Mouse (Mus musculus) C2C12 (cell line): ENCODE results near the gene Zfp316. TPM values are rescaled to one million over a fixed set of nuclear protein-coding genes. Genes with fewer than 3 reads are reported as not detected.

ENCODE experiments used
- H3K27me3 ChIP-seq: one replicate; pipeline ENCODE4 v1.6.1; 2011; ENCODE audit not compliant: control insufficient read depth, insufficient read depth, insufficient read length
- H3K36me3 ChIP-seq: one replicate; pipeline ENCODE4 v1.6.1; 2011; ENCODE audit not compliant: control insufficient read depth, insufficient read depth
- H3K4me3 ChIP-seq: one replicate; pipeline ENCODE4 v1.5.1; 2011; ENCODE audit warnings: mild to moderate bottlenecking, control low read depth; ENCODE audit not compliant: poor library complexity, insufficient read depth, severe bottlenecking
- H3K79me2 ChIP-seq: one replicate; pipeline ENCODE4 v1.6.1; 2011; ENCODE audit not compliant: control insufficient read depth, insufficient read depth
- H3K79me3 ChIP-seq: one replicate; pipeline ENCODE4 v1.6.1; 2011; ENCODE audit warnings: low read depth, control low read depth
- H3ac ChIP-seq: one replicate; pipeline ENCODE3; 2011; ENCODE audit warnings: low read depth; ENCODE audit not compliant: control insufficient read depth, insufficient read length
- CEBPB ChIP-seq: IDR thresholded peaks from one replicate; pipeline ENCODE4 v1.6.1; 2011; ENCODE audit warnings: low read depth, mild to moderate bottlenecking, control low read depth, moderate library complexity
- CTCF ChIP-seq: IDR thresholded peaks from one replicate; pipeline ENCODE4 v1.5.1; 2011; ENCODE audit not compliant: control insufficient read depth, insufficient read depth, insufficient read length
- FOSL1 ChIP-seq: IDR thresholded peaks from one replicate; pipeline ENCODE4 v1.8.0; 2011; ENCODE audit warnings: mild to moderate bottlenecking, low read length; ENCODE audit not compliant: poor library complexity, insufficient read depth, severe bottlenecking
- MAX ChIP-seq: IDR thresholded peaks from one replicate; pipeline ENCODE4 v1.6.1; 2011; ENCODE audit warnings: mild to moderate bottlenecking, control low read depth
- MYOD1 ChIP-seq: IDR thresholded peaks from one replicate; pipeline ENCODE4 v1.6.1; 2011; ENCODE audit warnings: low read depth; ENCODE audit not compliant: control insufficient read depth, insufficient read length
- MYOG ChIP-seq: IDR thresholded peaks from one replicate; pipeline ENCODE4 v1.6.1; 2011; ENCODE audit not compliant: control insufficient read depth, insufficient read length; ENCODE audit errors: extremely low read depth
- USF1 ChIP-seq: IDR thresholded peaks from one replicate; pipeline ENCODE4 v1.6.1; 2011; ENCODE audit warnings: low read depth, mild to moderate bottlenecking, control low read depth, moderate library complexity
- polyA plus RNA-seq: library from polyadenylated mRNA; unstranded; fragments of >200 nt; fragmentation: generic; extraction: Trizol; gene quantifications from one replicate; pipeline ENCODE4 v1.2.1, GENCODE M21; 2012; ENCODE audit warnings: missing spikeins

Zfp316 gene
- polyA plus RNA-seq, 1 experiment, result 3.8 TPM

GRCm38 (mm10) chr5:143298391-143298790 lies 28.6 kb upstream of the Zfp316 start:
- no peak overlapping the region for H3K4me3 ChIP-seq
- H3K36me3 ChIP-seq, result peaks cover 23% of the 10 kb centered on the region
- no peak overlapping the region for H3ac ChIP-seq
- H3K27me3 ChIP-seq, result no peaks in the 10 kb centered on the region
- H3K79me3 ChIP-seq, result peaks cover 2% of the 10 kb centered on the region
- TF ChIP-seq MYOD1 (no peak), MAX (no peak), CEBPB (no peak), FOSL1 (no peak), CTCF (no peak), USF1 (no peak), MYOG (no peak)
- no peaks in the 10 kb centered on the region for H3K79me2 ChIP-seq

- no peaks in the 10 kb centered on the region for H3K27me3 ChIP-seq
- H3K36me3 ChIP-seq, result peaks cover 20% of the 10 kb centered on the region
- TF ChIP-seq FOSL1, result no peak
- no peak for TF ChIP-seq MAX
- TF ChIP-seq USF1, result no peak
- TF ChIP-seq MYOG, result no peak
- no peak for TF ChIP-seq CEBPB
- TF ChIP-seq MYOD1, result no peak
- no peak for TF ChIP-seq CTCF
- no peaks in the 10 kb centered on the region for H3K79me2 ChIP-seq
- H3K79me3 ChIP-seq, result no peaks in the 10 kb centered on the region
- H3ac ChIP-seq, result no peak overlapping the region
- no peak overlapping the region for H3K4me3 ChIP-seq
Observed at GRCm38 (mm10) chr5:143297986-143298385, 28.2 kb upstream of the Zfp316 start.

- Histone ChIP-seq H3K4me3 (no peak overlapping the region), H3K79me3 (no peaks in the 10 kb centered on the region), H3K79me2 (no peaks in the 10 kb centered on the region), H3K27me3 (no peaks in the 10 kb centered on the region), H3ac (no peak overlapping the region), H3K36me3 (peaks cover 5% of the 10 kb centered on the region)
- TF ChIP-seq USF1 (no peak), CTCF (no peak), MYOG (no peak), CEBPB (no peak), MAX (no peak), MYOD1 (no peak), FOSL1 (no peak)
Observed at GRCm38 (mm10) chr5:143295330-143295729, 25.5 kb upstream of the Zfp316 start.

- TF ChIP-seq CEBPB (no peak), MAX (no peak), FOSL1 (no peak), USF1 (no peak), MYOG (no peak), CTCF (no peak), MYOD1 (no peak)
- no peaks in the 10 kb centered on the region for H3K27me3 ChIP-seq
- no peaks in the 10 kb centered on the region for H3K79me3 ChIP-seq
- peaks cover under 1% of the 10 kb centered on the region for H3K36me3 ChIP-seq
- H3ac ChIP-seq, result no peak overlapping the region
- no peaks in the 10 kb centered on the region for H3K79me2 ChIP-seq
- no peak overlapping the region for H3K4me3 ChIP-seq
Observed at GRCm38 (mm10) chr5:143294862-143295261, 25.0 kb upstream of the Zfp316 start.

- H3K36me3 ChIP-seq, result no peaks in the 10 kb centered on the region
- H3K79me3 ChIP-seq, result no peaks in the 10 kb centered on the region
- no peak within 1 kb of the TSS for H3K4me3 ChIP-seq
- TF ChIP-seq MAX (no peak), CEBPB (no peak), MYOD1 (no peak), USF1 (no peak), FOSL1 (no peak), CTCF (no peak), MYOG (no peak)
- no peak within 1 kb of the TSS for H3ac ChIP-seq
- H3K79me2 ChIP-seq, result no peaks in the 10 kb centered on the region
- H3K27me3 ChIP-seq, result no peaks in the 10 kb centered on the region
Observed at GRCm38 (mm10) chr5:143293404-143293803, 23.6 kb upstream of the Zfp316 start, which contains the start of gene Zfp853. TSS of gene Zfp853 (minus strand) at chr5:143293623.

GRCm38 (mm10) chr5:143292879-143293278 lies 23.1 kb upstream of the Zfp316 start:
- Histone ChIP-seq H3K36me3 (no peaks in the 10 kb centered on the region), H3K27me3 (peaks cover under 1% of the 10 kb centered on the region), H3ac (no peak overlapping the region), H3K79me2 (no peaks in the 10 kb centered on the region), H3K4me3 (no peak overlapping the region), H3K79me3 (no peaks in the 10 kb centered on the region)
- TF ChIP-seq FOSL1 (no peak), CTCF (no peak), CEBPB (no peak), MAX (no peak), MYOG (no peak), MYOD1 (no peak), USF1 (no peak)
